Mouse (Mus musculus) hindbrain, postnatal 0 days (tissue): ENCODE results near the gene Gm20388. TPM values are rescaled to one million over a fixed set of nuclear protein-coding genes. Genes with fewer than 3 reads are reported as not detected.

Source experiments
- ATAC-seq: fragments of 200-750 bp; cut with Nextera tagmentation; 2 replicates; pipeline ENCODE4 v1.8.0; 2017; ENCODE audit warnings: mild to moderate bottlenecking, moderate TSS enrichment, moderate library complexity
- DNase-seq: peaks from one replicate; pipeline ENCODE4 v3.0.0-alpha.2; 2015; ENCODE audit warnings: low spot score
- H3K27ac ChIP-seq: fragments of 300-500 bp; sonication (generic); 2 replicates; pipeline ENCODE4 v1.5.1; 2014; ENCODE audit warnings: mild to moderate bottlenecking
- H3K27me3 ChIP-seq: fragments of 300-500 bp; sonication (generic); 2 replicates; pipeline ENCODE4 v1.6.1; 2014; ENCODE audit warnings: low read length, mixed read lengths; ENCODE audit not compliant: insufficient read depth
- H3K36me3 ChIP-seq: fragments of 300-500 bp; sonication (generic); 2 replicates; pipeline ENCODE4 v1.6.1; 2014; ENCODE audit warnings: low read length, mixed read lengths; ENCODE audit not compliant: insufficient read depth
- H3K4me1 ChIP-seq: fragments of 300-500 bp; sonication (generic); 2 replicates; pipeline ENCODE4 v1.6.1; 2014; ENCODE audit warnings: antibody characterized with exemption, low read length, mixed read lengths; ENCODE audit not compliant: insufficient read depth
- H3K4me2 ChIP-seq: fragments of 300-500 bp; sonication (generic); 2 replicates; pipeline ENCODE4 v1.6.1; 2014; ENCODE audit warnings: low read depth, mild to moderate bottlenecking, low read length, moderate library complexity, mixed read lengths
- H3K4me3 ChIP-seq: fragments of 300-500 bp; sonication (generic); 2 replicates; pipeline ENCODE4 v1.5.1; 2014; ENCODE audit warnings: low read length
- H3K9ac ChIP-seq: fragments of 300-500 bp; sonication (generic); replicated peaks from 2 replicates; pipeline ENCODE4 v1.6.1; 2014; ENCODE audit warnings: mild to moderate bottlenecking, low read length, moderate library complexity, mixed read lengths
- H3K9me3 ChIP-seq: fragments of 300-500 bp; sonication (generic); 2 replicates; pipeline ENCODE4 v1.6.1; 2016; ENCODE audit warnings: low read length, mixed read lengths
- CTCF ChIP-seq: IDR thresholded peaks from 2 replicates; pipeline ENCODE4 v1.5.1; 2016; ENCODE audit warnings: antibody characterized with exemption, control low read depth, low read depth
- WGBS: fragments of 180-500 bp; shearing (Covaris S2); extraction: QIAGEN DNeasy Blood & Tissue Kit; methylation state at CpG from one replicate; pipeline ENCODE4 v1.1.7; 2014; 5-methylcytosine and 5-hydroxymethylcytosine counted together
- polyA plus RNA-seq: library from polyadenylated mRNA; unstranded; fragments of >200 nt; fragmentation: Nextera tagmentation; extraction: Ambion mirVana; gene quantifications from 2 replicates; pipeline ENCODE4 v1.2.1, GENCODE M21; 2015
- total RNA-seq: library from RNA; depleted of rRNA; stranded (reverse); fragments of >200 nt; gene quantifications from 2 replicates; pipeline ENCODE4 v1.2.3, GENCODE M21; 2014

The Gm20388 gene
- total and polyA plus RNA-seq, 2 experiments from 2014 or later, result 71.3 TPM; not detected in 1

- no peaks in the 10 kb centered on the region for H3K9me3 ChIP-seq
- H3K4me2 ChIP-seq, result no peak overlapping the region
- DNase-seq (no peak), ATAC-seq (no peak)
- WGBS, result 87% methylated on average over 3 of the region's 3 CpGs
- H3K9ac ChIP-seq, result no peak overlapping the region
- no peaks in the 10 kb centered on the region for H3K36me3 ChIP-seq
- peaks cover 9% of the 10 kb centered on the region; the same call in 1 of the 2 replicates for H3K4me1 ChIP-seq
- no peak overlapping the region for H3K4me3 ChIP-seq
- H3K27me3 ChIP-seq, result no peaks in the 10 kb centered on the region
- H3K27ac ChIP-seq, result no peak overlapping the region
- no peak for TF ChIP-seq CTCF
Measured at GRCm38 (mm10) chr8:122935912-122936311, 3025.3 kb downstream of the Gm20388 start.

- peaks cover 9% of the 10 kb centered on the region; the same call in 1 of the 2 replicates for H3K4me1 ChIP-seq
- H3K9ac ChIP-seq, result no peak overlapping the region
- no peak for TF ChIP-seq CTCF
- H3K9me3 ChIP-seq, result no peaks in the 10 kb centered on the region
- DNase-seq (no peak), ATAC-seq (no peak)
- H3K27me3 ChIP-seq, result no peaks in the 10 kb centered on the region
- peak overlapping the region; percentile 56; the same call in 1 of the 2 replicates for H3K27ac ChIP-seq
- no peak overlapping the region for H3K4me2 ChIP-seq
- no peak overlapping the region for H3K4me3 ChIP-seq
- 77% methylated on average over 2 of the region's 2 CpGs for WGBS
- no peaks in the 10 kb centered on the region for H3K36me3 ChIP-seq
Measured at GRCm38 (mm10) chr8:122937545-122938053, 3027.0 kb downstream of the Gm20388 start.

GRCm38 (mm10) chr8:122938170-122938569 lies 3027.5 kb downstream of the Gm20388 start:
- Histone ChIP-seq H3K9me3 (no peaks in the 10 kb centered on the region), H3K9ac (no peak overlapping the region), H3K27me3 (no peaks in the 10 kb centered on the region), H3K4me3 (no peak overlapping the region), H3K4me2 (no peak overlapping the region), H3K36me3 (no peaks in the 10 kb centered on the region), H3K27ac (peak overlapping the region; percentile 56; the same call in 1 of the 2 replicates), H3K4me1 (peaks cover 12% of the 10 kb centered on the region; the same call in 1 of the 2 replicates)
- WGBS, result 39% methylated on average over 3 of the region's 3 CpGs
- DNase-seq (no peak), ATAC-seq (no peak)
- TF ChIP-seq CTCF, result no peak

- Histone ChIP-seq H3K4me3 (no peak overlapping the region), H3K4me2 (no peak overlapping the region), H3K27me3 (no peaks in the 10 kb centered on the region), H3K27ac (peak overlapping the region; percentile 56; the same call in 1 of the 2 replicates), H3K36me3 (no peaks in the 10 kb centered on the region), H3K9ac (no peak overlapping the region), H3K9me3 (no peaks in the 10 kb centered on the region), H3K4me1 (peaks cover 12% of the 10 kb centered on the region; the same call in 1 of the 2 replicates)
- no peak for TF ChIP-seq CTCF
- ATAC-seq, result no peak
- DNase-seq, result no peak
- WGBS, result 37% methylated on average over 4 of the region's 4 CpGs
Measured at GRCm38 (mm10) chr8:122938591-122938990, 3027.9 kb downstream of the Gm20388 start.

GRCm38 (mm10) chr8:122942803-122943713 lies 3032.4 kb downstream of the Gm20388 start:
- DNase-seq (no peak), ATAC-seq (no peak)
- H3K9me3 ChIP-seq, result no peaks in the 10 kb centered on the region
- no peak overlapping the region for H3K4me3 ChIP-seq
- H3K27me3 ChIP-seq, result no peaks in the 10 kb centered on the region
- no peak overlapping the region for H3K27ac ChIP-seq
- no peak overlapping the region for H3K9ac ChIP-seq
- H3K4me2 ChIP-seq, result no peak overlapping the region
- 56% methylated on average over 9 of the region's 9 CpGs for WGBS
- peaks cover 7% of the 10 kb centered on the region; the same call in 1 of the 2 replicates for H3K4me1 ChIP-seq
- peak; percentile 34 for TF ChIP-seq CTCF
- H3K36me3 ChIP-seq, result no peaks in the 10 kb centered on the region

GRCm38 (mm10) chr8:122945775-122946174 lies 3035.1 kb downstream of the Gm20388 start:
- ATAC-seq (no peak), DNase-seq (no peak)
- Histone ChIP-seq H3K4me3 (no peak overlapping the region), H3K4me2 (no peak overlapping the region), H3K9me3 (no peaks in the 10 kb centered on the region), H3K9ac (no peak overlapping the region), H3K36me3 (no peaks in the 10 kb centered on the region), H3K4me1 (peaks cover 10% of the 10 kb centered on the region; the same call in 1 of the 2 replicates), H3K27ac (no peak overlapping the region), H3K27me3 (no peaks in the 10 kb centered on the region)
- 78% methylated on average over 2 of the region's 2 CpGs for WGBS
- no peak for TF ChIP-seq CTCF

GRCm38 (mm10) chr8:122949701-122950100 lies 3039.1 kb downstream of the Gm20388 start:
- DNase-seq (no peak), ATAC-seq (no peak)

More at GRCm38 (mm10) chr8:122949701-122950100, 3039.1 kb downstream of the Gm20388 start:
- no peaks in the 10 kb centered on the region for H3K9me3 ChIP-seq
- no peak for TF ChIP-seq CTCF
- H3K27ac ChIP-seq, result no peak overlapping the region
- H3K4me2 ChIP-seq, result no peak overlapping the region
- no peaks in the 10 kb centered on the region for H3K27me3 ChIP-seq
- H3K9ac ChIP-seq, result no peak overlapping the region
- H3K36me3 ChIP-seq, result no peaks in the 10 kb centered on the region
- no peak overlapping the region for H3K4me3 ChIP-seq
- H3K4me1 ChIP-seq, result peaks cover 7% of the 10 kb centered on the region; the same call in 1 of the 2 replicates
- WGBS, result 63% methylated on average over 5 of the region's 5 CpGs
